Mouse (Mus musculus) liver, embryonic 11.5 days (tissue): ENCODE results near the gene Exoc3l2. TPM values are rescaled to one million over a fixed set of nuclear protein-coding genes. Genes with fewer than 3 reads are reported as not detected.

Experiments
- ATAC-seq: fragments of 200-750 bp; cut with Nextera tagmentation; replicated peaks from 2 replicates; pipeline ENCODE4 v1.8.0; 2017; ENCODE audit warnings: moderate number of reproducible peaks, mild to moderate bottlenecking, moderate TSS enrichment, moderate library complexity; ENCODE audit not compliant: low FRiP score
- DNase-seq: peaks from one replicate; pipeline ENCODE4 v3.0.0-alpha.2; 2017; ENCODE audit warnings: low spot score
- H3K27ac ChIP-seq: fragments of 300-500 bp; sonication (generic); 2 replicates; pipeline ENCODE4 v1.5.1; 2014; ENCODE audit warnings: mild to moderate bottlenecking, low read depth, low read length, control low read depth
- H3K27me3 ChIP-seq: fragments of 300-500 bp; sonication (generic); replicated peaks from 2 replicates; pipeline ENCODE4 v1.6.1; 2014; ENCODE audit warnings: low read length, mixed read lengths; ENCODE audit not compliant: control insufficient read depth, insufficient read depth
- H3K36me3 ChIP-seq: fragments of 300-500 bp; sonication (generic); 2 replicates; pipeline ENCODE4 v1.6.1; 2014; ENCODE audit warnings: mild to moderate bottlenecking, low read length, moderate library complexity, mixed read lengths; ENCODE audit not compliant: control insufficient read depth, insufficient read depth
- H3K4me1 ChIP-seq: fragments of 300-500 bp; sonication (generic); replicated peaks from 2 replicates; pipeline ENCODE4 v1.6.1; 2014; ENCODE audit warnings: low read length, mixed read lengths; ENCODE audit not compliant: control insufficient read depth, insufficient read depth
- H3K4me2 ChIP-seq: fragments of 300-500 bp; sonication (generic); 2 replicates; pipeline ENCODE4 v1.6.1; 2014; ENCODE audit warnings: mild to moderate bottlenecking, control low read depth, moderate library complexity
- H3K4me3 ChIP-seq: fragments of 300-500 bp; sonication (generic); 2 replicates; pipeline ENCODE4 v1.5.1; 2014; ENCODE audit warnings: low read depth, low read length, control low read depth
- H3K9ac ChIP-seq: fragments of 300-500 bp; sonication (generic); 2 replicates; pipeline ENCODE4 v1.6.1; 2014; ENCODE audit warnings: low read depth, low read length, control low read depth
- H3K9me3 ChIP-seq: fragments of 300-500 bp; sonication (generic); 2 replicates; pipeline ENCODE4 v1.6.1; 2016; ENCODE audit warnings: low read length, inconsistent platforms, mixed read lengths; ENCODE audit not compliant: control insufficient read depth
- WGBS: fragments of 180-500 bp; shearing (Covaris S2); extraction: QIAGEN DNeasy Blood & Tissue Kit; methylation state at CpG from one replicate; pipeline ENCODE4 v1.1.7; 2014; 5-methylcytosine and 5-hydroxymethylcytosine counted together
- polyA plus RNA-seq: library from polyadenylated mRNA; unstranded; fragments of >200 nt; fragmentation: Nextera tagmentation; extraction: Ambion mirVana; gene quantifications from 2 replicates; pipeline ENCODE4 v1.2.1, GENCODE M21; 2014

Exoc3l2 gene
- polyA plus RNA-seq, 1 experiment from 2014 or later: 5.6 TPM

DNA sequence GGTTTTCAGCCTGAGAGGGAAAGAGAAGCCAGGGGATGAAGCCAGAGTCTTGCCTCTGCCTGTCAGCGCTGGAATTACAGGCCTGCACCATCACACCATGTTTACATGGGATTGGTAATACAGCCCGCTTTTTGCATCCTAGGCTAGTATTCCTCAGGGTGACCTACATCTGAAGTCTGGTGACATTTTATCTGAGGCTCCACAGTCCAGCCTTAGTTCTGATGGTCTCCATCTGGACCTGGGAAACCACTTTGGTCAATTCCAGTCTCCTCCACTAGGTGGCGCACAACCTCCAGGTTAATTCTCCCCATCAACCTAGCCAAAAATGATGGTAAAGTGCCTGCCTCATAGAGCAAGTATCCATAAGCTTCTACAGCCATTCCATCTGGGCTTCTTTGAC is 19.8 kb upstream of the Exoc3l2 start:
- Histone ChIP-seq H3K4me2 (no peak overlapping the region), H3K27me3 (no peaks in the 10 kb centered on the region), H3K9me3 (no peaks in the 10 kb centered on the region), H3K9ac (no peak overlapping the region), H3K4me1 (peaks cover 11% of the 10 kb centered on the region), H3K36me3 (peaks cover 20% of the 10 kb centered on the region; the same call in 1 of the 2 replicates), H3K4me3 (no peak overlapping the region), H3K27ac (no peak overlapping the region)
- WGBS: 42% methylated on average over 3 of the region's 3 CpGs
- DNase-seq (peak; percentile 77), ATAC-seq (no peak)

- Histone ChIP-seq H3K27ac (no peak overlapping the region), H3K27me3 (no peaks in the 10 kb centered on the region), H3K9ac (no peak overlapping the region), H3K36me3 (peaks cover 22% of the 10 kb centered on the region), H3K4me1 (peaks cover 11% of the 10 kb centered on the region), H3K4me2 (no peak overlapping the region), H3K9me3 (no peaks in the 10 kb centered on the region), H3K4me3 (no peak overlapping the region)
- DNase-seq (no peak), ATAC-seq (no peak)
- 85% methylated on average over 12 of the region's 12 CpGs for WGBS
These were observed 18.3 kb upstream of the Exoc3l2 start for GRCm38 (mm10) chr7:19444801-19445200.

- H3K4me2 ChIP-seq: no peak overlapping the region
- DNase-seq (no peak), ATAC-seq (no peak)
- H3K9ac ChIP-seq: no peak overlapping the region
- peaks cover 25% of the 10 kb centered on the region for H3K36me3 ChIP-seq
- H3K9me3 ChIP-seq: no peaks in the 10 kb centered on the region
- H3K4me1 ChIP-seq: 0 out of 2 replicates have a peak, but pooled peaks cover under 1% of the 10 kb centered on the region
- WGBS: 92% methylated on average over 16 of the region's 16 CpGs
- H3K4me3 ChIP-seq: no peak overlapping the region
- H3K27me3 ChIP-seq: no peaks in the 10 kb centered on the region
- no peak overlapping the region for H3K27ac ChIP-seq
These were observed 15.4 kb upstream of the Exoc3l2 start for GRCm38 (mm10) chr7:19447689-19448088.

DNA sequence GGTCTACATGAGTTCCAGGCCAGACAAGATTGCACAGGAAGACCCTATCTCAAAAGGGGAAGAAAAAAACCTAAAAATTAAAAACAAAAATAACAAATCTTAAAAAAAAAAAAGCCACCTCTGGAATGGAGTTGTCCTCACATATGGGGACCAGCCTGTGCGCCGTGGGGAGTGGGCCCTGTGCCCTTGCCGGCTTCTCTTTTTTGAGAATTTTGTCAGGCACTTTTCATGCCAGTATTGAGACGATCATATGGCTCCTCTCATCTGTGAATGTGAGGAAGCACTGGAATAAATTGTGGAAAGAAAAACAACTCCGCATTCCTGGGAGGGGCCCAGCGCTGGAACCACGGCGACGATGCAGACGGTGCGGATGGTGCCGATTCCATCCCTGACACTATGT is 14.0 kb upstream of the Exoc3l2 start:
- Histone ChIP-seq H3K27ac (no peak overlapping the region), H3K4me3 (no peak overlapping the region), H3K36me3 (peaks cover 22% of the 10 kb centered on the region), H3K27me3 (no peaks in the 10 kb centered on the region), H3K4me2 (no peak overlapping the region), H3K9ac (no peak overlapping the region), H3K4me1 (no peaks in the 10 kb centered on the region), H3K9me3 (no peaks in the 10 kb centered on the region)
- 92% methylated on average over 12 of the region's 12 CpGs for WGBS
- DNase-seq (no peak), ATAC-seq (no peak)

- H3K4me2 ChIP-seq: no peak overlapping the region
- peaks cover 18% of the 10 kb centered on the region for H3K36me3 ChIP-seq
- 85% methylated on average over 3 of the region's 4 CpGs for WGBS
- peaks cover 19% of the 10 kb centered on the region for H3K4me1 ChIP-seq
- ATAC-seq (no peak), DNase-seq (no peak)
- no peak overlapping the region for H3K9ac ChIP-seq
- H3K9me3 ChIP-seq: no peaks in the 10 kb centered on the region
- no peak overlapping the region for H3K27ac ChIP-seq
- H3K27me3 ChIP-seq: no peaks in the 10 kb centered on the region
- H3K4me3 ChIP-seq: no peak overlapping the region
These were observed 7.9 kb upstream of the Exoc3l2 start for GRCm38 (mm10) chr7:19455186-19455585.

GRCm38 (mm10) chr7:19455819-19456495 is 7.2 kb upstream of the Exoc3l2 start:
- H3K4me3 ChIP-seq: no peak overlapping the region
- H3K4me1 ChIP-seq: peaks cover 19% of the 10 kb centered on the region

GRCm38 (mm10) chr7:19456628-19457027 is 6.5 kb upstream of the Exoc3l2 start:
- Histone ChIP-seq H3K9me3 (no peaks in the 10 kb centered on the region), H3K27me3 (no peaks in the 10 kb centered on the region), H3K4me1 (peaks cover 19% of the 10 kb centered on the region), H3K4me3 (no peak overlapping the region; the same call in 1 of the 2 replicates), H3K4me2 (peak overlapping the region; percentile 95), H3K36me3 (peaks cover 8% of the 10 kb centered on the region), H3K27ac (no peak overlapping the region), H3K9ac (no peak overlapping the region)
- 90% methylated on average over 7 of the region's 7 CpGs for WGBS
- no peak for ATAC-seq
- DNase-seq: no peak

More at GRCm38 (mm10) chr7:19455819-19456495, 7.2 kb upstream of the Exoc3l2 start:
- H3K9ac ChIP-seq: no peak overlapping the region
- H3K27ac ChIP-seq: no peak overlapping the region
- H3K4me2 ChIP-seq: no peak overlapping the region
- no peaks in the 10 kb centered on the region for H3K27me3 ChIP-seq
- 77% methylated on average over 11 of the region's 11 CpGs for WGBS
- ATAC-seq (no peak), DNase-seq (no peak)
- H3K36me3 ChIP-seq: peaks cover 15% of the 10 kb centered on the region
- H3K9me3 ChIP-seq: no peaks in the 10 kb centered on the region

- Histone ChIP-seq H3K9me3 (no peaks in the 10 kb centered on the region), H3K9ac (peak overlapping the region; percentile 83), H3K36me3 (peaks cover 6% of the 10 kb centered on the region; the same call in 1 of the 2 replicates), H3K4me2 (peak overlapping the region; percentile 95), H3K4me3 (peak overlapping the region; percentile 74), H3K27me3 (no peaks in the 10 kb centered on the region), H3K4me1 (peaks cover 23% of the 10 kb centered on the region), H3K27ac (peak overlapping the region; percentile 14)
- 8% methylated on average over 14 of the region's 14 CpGs for WGBS
- DNase-seq (no peak), ATAC-seq (0 out of 2 replicates have a peak, but pooled peaks have one; percentile 0)
These were observed 5.6 kb upstream of the Exoc3l2 start for GRCm38 (mm10) chr7:19457414-19458071.
